Comparison of ENCODE assay signal across 15 mouse cellular contexts in genomic region chr3:128187330-128188044, GRCm38 (mm10).
"Had no signal": no experiment of that assay in that cellular context is flagged by ENCODE, and none has a peak within 500 bp of the region (broad histone marks: within the 10 kb centered on the region; RNA-seq: fewer than 3 reads in every experiment).

No protein-coding gene starts in this region.

- ATAC-seq: inflammation-experienced regulatory T-cells, adult 6 months; lung, postnatal 0 days; midbrain, embryonic 15.5 days had no signal

- H3K27ac ChIP-seq: layer of hippocampus, adult 2 months; left cerebral cortex, adult 2 months; liver, embryonic 13.5 days; midbrain, embryonic 15.5 days had no signal

- DNase-seq: kidney, adult 8-10 months; kidney, postnatal 14 days; layer of hippocampus, adult 9-11 months; liver, embryonic 13.5 days; lung, embryonic 14.5 days; thymus, adult 18-20 months; thymus, postnatal 36 days had no signal

- H3K4me1 ChIP-seq: liver, embryonic 13.5 days; megakaryocyte, embryonic 14.5 days; midbrain, embryonic 15.5 days had no signal

- H3K36me3 ChIP-seq: liver, embryonic 13.5 days; midbrain, embryonic 15.5 days had no signal

- H3K27me3 ChIP-seq: liver, embryonic 13.5 days; megakaryocyte, embryonic 14.5 days; midbrain, embryonic 15.5 days had no signal

- H3K4me3 ChIP-seq: layer of hippocampus, adult 2 months; left cerebral cortex, adult 2 months; liver, embryonic 13.5 days; megakaryocyte, embryonic 14.5 days; midbrain, embryonic 15.5 days; myocyte had no signal

- H3K9me3 ChIP-seq: liver, embryonic 13.5 days; megakaryocyte, embryonic 14.5 days; midbrain, embryonic 15.5 days had no signal

- H3K4me2 ChIP-seq: liver, embryonic 13.5 days; lung, embryonic 14.5 days; midbrain, embryonic 11.5 days; midbrain, embryonic 15.5 days had no signal

- H3K9ac ChIP-seq: liver, embryonic 13.5 days; lung, embryonic 14.5 days; midbrain, embryonic 15.5 days had no signal
